Mouse (Mus musculus) forebrain, embryonic 13.5 days (tissue): ENCODE measurements around the gene Fam151a. TPM values are rescaled to one million over a fixed set of nuclear protein-coding genes. Genes with fewer than 3 reads are reported as not detected.
A peak's percentile ranks its signal among the peaks of the same experiment; 100 is the strongest.
"Not testable (repeated sequence)": the region's sequence is repeated elsewhere in the genome, so short reads cannot be mapped to it uniquely, and the experiment has no call there.

Source experiments
- ATAC-seq: fragments of 200-750 bp; cut with Nextera tagmentation; 2 replicates; pipeline ENCODE4 v1.8.0; 2017
- H3K27ac ChIP-seq: fragments of 300-500 bp; sonication (generic); 2 replicates; pipeline ENCODE4 v1.5.1; 2015; ENCODE audit warnings: inconsistent platforms, mild to moderate bottlenecking, moderate library complexity
- H3K27me3 ChIP-seq: fragments of 300-500 bp; sonication (generic); 2 replicates; pipeline ENCODE4 v1.6.1; 2015; ENCODE audit warnings: mild to moderate bottlenecking, inconsistent platforms
- H3K36me3 ChIP-seq: fragments of 300-500 bp; sonication (generic); 2 replicates; pipeline ENCODE4 v1.6.1; 2015; ENCODE audit warnings: mild to moderate bottlenecking, inconsistent platforms; ENCODE audit not compliant: poor library complexity, severe bottlenecking
- H3K4me1 ChIP-seq: fragments of 300-500 bp; sonication (generic); 2 replicates; pipeline ENCODE4 v1.6.1; 2015; ENCODE audit warnings: inconsistent platforms
- H3K4me2 ChIP-seq: fragments of 300-500 bp; sonication (generic); 2 replicates; pipeline ENCODE4 v1.6.1; 2015; ENCODE audit warnings: inconsistent platforms, mild to moderate bottlenecking, moderate library complexity
- H3K4me3 ChIP-seq: fragments of 300-500 bp; sonication (generic); 2 replicates; pipeline ENCODE4 v1.5.1; 2015; ENCODE audit warnings: mild to moderate bottlenecking, inconsistent platforms
- H3K9ac ChIP-seq: fragments of 300-500 bp; sonication (generic); 2 replicates; pipeline ENCODE4 v1.6.1; 2015; ENCODE audit warnings: mild to moderate bottlenecking, inconsistent platforms
- H3K9me3 ChIP-seq: fragments of 300-500 bp; sonication (generic); replicated peaks from 2 replicates; pipeline ENCODE4 v1.6.1; 2016; ENCODE audit warnings: inconsistent platforms
- whole genome bisulfite sequencing: fragments of 180-500 bp; shearing (Covaris S2); methylation state at CpG from one replicate; pipeline ENCODE4 v1.1.7; 2015; 5-methylcytosine and 5-hydroxymethylcytosine counted together
- polyA plus RNA-seq: library from polyadenylated mRNA; unstranded; fragments of >200 nt; fragmentation: Nextera tagmentation; extraction: Ambion mirVana; gene quantifications from 2 replicates; pipeline ENCODE4 v1.2.1, GENCODE M21; 2015

Fam151a gene
- polyA plus RNA-seq, 1 experiment from 2014 or later = not detected

- 80% methylated on average over 7 of the region's 7 CpGs for WGBS
- Histone ChIP-seq H3K9me3 (no peaks in the 10 kb centered on the region), H3K4me1 (no peaks in the 10 kb centered on the region), H3K4me2 (no peak within 1 kb of the TSS), H3K4me3 (no peak within 1 kb of the TSS), H3K27ac (no peak within 1 kb of the TSS), H3K9ac (no peak within 1 kb of the TSS), H3K36me3 (no peaks in the 10 kb centered on the region), H3K27me3 (no peaks in the 10 kb centered on the region)
- ATAC-seq = no peak
Measured at GRCm38 (mm10) chr4:106730814-106731213, 2.9 kb upstream of the Fam151a start, which contains the start of gene Mroh7. TSS of gene Mroh7 (minus strand) at chr4:106730925.

DNA sequence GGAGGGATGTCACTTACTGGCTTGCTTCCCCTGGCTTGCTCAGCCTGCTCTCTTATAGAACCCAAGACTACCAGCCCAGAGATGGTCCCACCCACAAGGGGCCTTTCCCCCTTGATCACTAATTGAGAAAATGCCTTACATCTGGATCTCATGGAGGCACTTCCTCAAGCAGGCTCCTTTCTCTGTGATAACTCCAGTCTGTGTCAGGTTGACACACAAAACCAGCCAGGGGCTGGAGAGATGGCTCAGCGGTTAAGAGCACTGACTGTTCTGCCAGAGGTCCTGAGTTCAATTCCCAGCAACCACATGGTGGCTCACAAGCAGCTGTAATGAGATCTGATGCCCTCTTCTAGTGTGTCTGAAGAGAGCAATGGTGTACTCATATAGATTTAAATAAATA is 3.2 kb downstream of the Fam151a start:
- not testable (repeated sequence) for H3K4me1 ChIP-seq, H3K9ac ChIP-seq, H3K4me2 ChIP-seq, H3K9me3 ChIP-seq, H3K4me3 ChIP-seq, H3K27ac ChIP-seq, H3K27me3 ChIP-seq, H3K36me3 ChIP-seq, ATAC-seq
- 94% methylated on average over 1 of the region's 1 CpGs for WGBS

GRCm38 (mm10) chr4:106737904-106738303 is 4.2 kb downstream of the Fam151a start:
- Histone ChIP-seq H3K36me3 (no peaks in the 10 kb centered on the region), H3K4me2 (no peak overlapping the region), H3K9me3 (no peaks in the 10 kb centered on the region), H3K27ac (no peak overlapping the region), H3K4me3 (no peak overlapping the region), H3K27me3 (no peaks in the 10 kb centered on the region), H3K9ac (no peak overlapping the region), H3K4me1 (no peaks in the 10 kb centered on the region)
- no peak for ATAC-seq
- WGBS = 63% methylated on average over 3 of the region's 3 CpGs

DNA sequence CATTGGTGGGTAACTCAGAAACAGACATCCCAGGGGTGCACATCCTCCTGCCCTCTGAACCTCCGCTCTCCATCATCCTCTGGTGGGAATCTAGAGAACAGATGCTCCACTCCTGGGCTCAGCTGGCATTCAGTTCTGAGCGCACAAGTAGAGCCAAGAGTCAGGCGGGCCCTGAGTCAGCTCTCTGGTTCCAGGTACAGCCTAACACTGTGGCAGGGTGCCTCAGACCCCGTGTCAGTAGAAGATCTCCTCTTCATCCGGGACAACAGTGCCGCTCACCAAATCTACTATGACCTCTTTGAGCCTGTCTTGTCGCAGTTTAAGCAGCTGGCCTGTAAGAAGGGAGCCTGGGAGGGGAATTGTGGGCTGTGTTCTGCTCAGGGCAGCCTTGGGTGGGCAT is 12.2 kb downstream of the Fam151a start:
- H3K36me3 ChIP-seq = no peaks in the 10 kb centered on the region
- H3K4me3 ChIP-seq = no peak overlapping the region
- no peaks in the 10 kb centered on the region for H3K9me3 ChIP-seq
- no peak for ATAC-seq
- no peak overlapping the region for H3K4me2 ChIP-seq
- no peaks in the 10 kb centered on the region for H3K27me3 ChIP-seq
- H3K9ac ChIP-seq = no peak overlapping the region
- H3K27ac ChIP-seq = no peak overlapping the region
- peaks cover 22% of the 10 kb centered on the region for H3K4me1 ChIP-seq
- 85% methylated on average over 7 of the region's 7 CpGs for WGBS

DNA sequence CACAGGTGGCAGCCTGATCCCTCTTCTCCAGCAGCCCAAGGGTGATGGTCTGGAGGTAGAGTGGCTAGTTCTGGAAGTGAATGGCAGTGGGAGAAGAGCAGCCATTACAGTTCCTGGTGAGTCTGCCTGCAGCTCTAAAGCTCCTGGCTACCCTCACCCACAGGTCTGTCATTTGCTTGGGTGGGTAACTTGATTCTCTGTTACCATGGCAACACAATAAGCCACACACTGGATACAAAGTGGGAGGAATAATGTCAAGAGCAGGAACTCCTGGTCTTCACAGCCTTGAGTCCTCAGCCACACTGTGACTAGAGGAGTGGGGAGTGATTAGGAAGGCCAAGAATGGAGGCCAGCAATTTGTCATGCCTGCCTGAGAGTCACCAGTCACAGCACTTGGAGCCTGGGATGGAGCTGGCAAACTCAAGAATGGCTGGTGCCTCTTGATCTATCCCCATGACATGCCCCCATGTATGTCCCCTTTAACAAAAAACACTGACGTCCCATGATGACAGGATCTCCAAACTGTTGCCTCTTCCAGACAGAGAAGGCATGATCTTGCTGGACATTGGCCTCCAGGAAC is 13.4 kb downstream of the Fam151a start:
- 79% methylated on average over 1 of the region's 1 CpGs for WGBS

GRCm38 (mm10) chr4:106749699-106750098 is 16.0 kb downstream of the Fam151a start:
- WGBS = 3% methylated on average over 7 of the region's 7 CpGs
- Histone ChIP-seq H3K4me2 (peak overlapping the region; percentile 38), H3K36me3 (no peaks in the 10 kb centered on the region), H3K27ac (0 out of 2 replicates have a peak overlapping the region, but pooled peaks have one; percentile 12), H3K4me3 (peak overlapping the region; percentile 20; the same call in 1 of the 2 replicates), H3K9ac (0 out of 2 replicates have a peak overlapping the region, but pooled peaks have one; percentile 3), H3K27me3 (no peaks in the 10 kb centered on the region), H3K4me1 (peaks cover 22% of the 10 kb centered on the region), H3K9me3 (no peaks in the 10 kb centered on the region)
- peak; percentile 90 for ATAC-seq

More for the DNA sequence above, 13.4 kb downstream of the Fam151a start:
- H3K9ac ChIP-seq = no peak overlapping the region
- no peak for ATAC-seq
- peaks cover 22% of the 10 kb centered on the region for H3K4me1 ChIP-seq
- H3K9me3 ChIP-seq = no peaks in the 10 kb centered on the region
- H3K27ac ChIP-seq = no peak overlapping the region
- H3K4me3 ChIP-seq = no peak overlapping the region
- no peak overlapping the region for H3K4me2 ChIP-seq
- H3K36me3 ChIP-seq = no peaks in the 10 kb centered on the region
- no peaks in the 10 kb centered on the region for H3K27me3 ChIP-seq

- WGBS = 88% methylated on average over 6 of the region's 6 CpGs
- Histone ChIP-seq H3K9me3 (no peaks in the 10 kb centered on the region), H3K4me1 (peaks cover 22% of the 10 kb centered on the region), H3K4me3 (no peak overlapping the region), H3K27ac (no peak overlapping the region), H3K36me3 (no peaks in the 10 kb centered on the region), H3K4me2 (no peak overlapping the region), H3K27me3 (no peaks in the 10 kb centered on the region), H3K9ac (no peak overlapping the region)
- ATAC-seq = no peak
Measured at GRCm38 (mm10) chr4:106751726-106752125, 18.0 kb downstream of the Fam151a start.

GRCm38 (mm10) chr4:106764166-106764565 is 30.5 kb downstream of the Fam151a start:
- Histone ChIP-seq H3K36me3 (no peaks in the 10 kb centered on the region), H3K4me3 (no peak overlapping the region), H3K4me2 (no peak overlapping the region), H3K27ac (no peak overlapping the region), H3K9me3 (no peaks in the 10 kb centered on the region), H3K9ac (no peak overlapping the region), H3K27me3 (no peaks in the 10 kb centered on the region), H3K4me1 (no peaks in the 10 kb centered on the region)
- 80% methylated on average over 7 of the region's 7 CpGs for WGBS
- no peak for ATAC-seq

DNA sequence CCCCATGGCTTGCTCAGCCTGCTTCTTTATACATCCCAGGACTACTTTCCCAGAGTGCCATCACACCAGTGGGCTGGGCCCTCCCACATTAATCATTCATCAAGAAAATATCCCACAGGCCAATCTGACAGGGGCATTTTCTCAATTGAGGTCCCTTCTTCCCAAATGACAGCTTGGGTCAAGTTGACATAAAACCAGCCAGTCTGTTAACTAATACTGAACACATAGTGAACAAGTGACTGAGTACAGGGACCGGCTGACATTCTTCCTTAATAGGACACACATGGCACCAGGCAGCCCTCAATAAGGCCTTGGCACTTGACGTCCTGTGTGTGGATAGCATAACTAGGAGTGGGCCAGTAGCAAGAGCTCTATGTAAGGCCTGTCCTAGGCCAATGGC is 35.6 kb downstream of the Fam151a start:
- H3K9ac ChIP-seq = no peak overlapping the region
- H3K27ac ChIP-seq = no peak overlapping the region
- H3K27me3 ChIP-seq = no peaks in the 10 kb centered on the region
- no peaks in the 10 kb centered on the region for H3K9me3 ChIP-seq
- no peak for ATAC-seq
- H3K4me3 ChIP-seq = no peak overlapping the region
- 66% methylated on average over 2 of the region's 2 CpGs for WGBS
- no peaks in the 10 kb centered on the region for H3K36me3 ChIP-seq
- H3K4me2 ChIP-seq = no peak overlapping the region
- no peaks in the 10 kb centered on the region for H3K4me1 ChIP-seq

DNA sequence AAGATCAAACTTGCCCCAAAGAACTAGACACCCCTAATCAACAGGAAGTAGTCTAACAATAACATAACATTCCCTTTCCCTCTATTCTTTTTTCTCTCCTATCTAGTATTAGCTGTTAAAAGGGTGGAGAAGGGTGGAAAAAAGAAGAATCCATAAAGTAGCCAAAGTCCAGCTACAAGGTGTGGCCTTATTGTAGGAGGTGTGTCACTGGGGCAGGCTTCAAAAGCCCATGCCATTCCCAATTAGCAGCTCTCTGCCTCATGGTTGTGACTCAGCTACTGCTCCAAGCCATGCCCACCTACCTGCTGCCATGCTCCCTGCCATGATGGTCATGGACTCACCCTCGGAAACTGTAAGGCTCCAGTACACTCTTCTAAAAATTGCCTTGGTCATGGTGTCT is 38.9 kb downstream of the Fam151a start:
- Histone ChIP-seq H3K27ac (no peak overlapping the region), H3K36me3 (no peaks in the 10 kb centered on the region), H3K9me3 (no peaks in the 10 kb centered on the region), H3K4me1 (peaks cover 14% of the 10 kb centered on the region), H3K4me3 (no peak overlapping the region), H3K4me2 (no peak overlapping the region), H3K9ac (no peak overlapping the region), H3K27me3 (no peaks in the 10 kb centered on the region)
- no peak for ATAC-seq
- 100% methylated on average over 1 of the region's 1 CpGs for WGBS

- H3K9ac ChIP-seq, H3K27me3 ChIP-seq, H3K4me2 ChIP-seq, H3K4me3 ChIP-seq, H3K9me3 ChIP-seq, H3K36me3 ChIP-seq, H3K27ac ChIP-seq, ATAC-seq: not testable (repeated sequence)
- 92% methylated on average over 6 of the region's 6 CpGs for WGBS
- peaks cover 46% of the 10 kb centered on the region for H3K4me1 ChIP-seq
Measured at GRCm38 (mm10) chr4:106775767-106776166, 42.1 kb downstream of the Fam151a start.

GRCm38 (mm10) chr4:106776998-106777397 is 43.3 kb downstream of the Fam151a start:
- no peak overlapping the region for H3K9ac ChIP-seq
- no peaks in the 10 kb centered on the region for H3K36me3 ChIP-seq
- peak overlapping the region; percentile 35; the same call in 1 of the 2 replicates for H3K27ac ChIP-seq
- H3K9me3 ChIP-seq = no peaks in the 10 kb centered on the region
- H3K4me3 ChIP-seq = no peak overlapping the region
- peaks cover 48% of the 10 kb centered on the region for H3K4me1 ChIP-seq
- H3K27me3 ChIP-seq = no peaks in the 10 kb centered on the region
- peak; percentile 73 for ATAC-seq
- no peak overlapping the region for H3K4me2 ChIP-seq
- 23% methylated on average over 3 of the region's 3 CpGs for WGBS
